Mouse (Mus musculus) naive thymus-derived CD4-positive, alpha-beta T cell, adult 2 months (primary cell): ENCODE data around the gene Rin1.

Source experiments
- DNase-seq: peaks from one replicate; pipeline ENCODE4 v3.0.0-alpha.2; 2011; ENCODE audit warnings: low read depth

The Rin1 gene

DNA sequence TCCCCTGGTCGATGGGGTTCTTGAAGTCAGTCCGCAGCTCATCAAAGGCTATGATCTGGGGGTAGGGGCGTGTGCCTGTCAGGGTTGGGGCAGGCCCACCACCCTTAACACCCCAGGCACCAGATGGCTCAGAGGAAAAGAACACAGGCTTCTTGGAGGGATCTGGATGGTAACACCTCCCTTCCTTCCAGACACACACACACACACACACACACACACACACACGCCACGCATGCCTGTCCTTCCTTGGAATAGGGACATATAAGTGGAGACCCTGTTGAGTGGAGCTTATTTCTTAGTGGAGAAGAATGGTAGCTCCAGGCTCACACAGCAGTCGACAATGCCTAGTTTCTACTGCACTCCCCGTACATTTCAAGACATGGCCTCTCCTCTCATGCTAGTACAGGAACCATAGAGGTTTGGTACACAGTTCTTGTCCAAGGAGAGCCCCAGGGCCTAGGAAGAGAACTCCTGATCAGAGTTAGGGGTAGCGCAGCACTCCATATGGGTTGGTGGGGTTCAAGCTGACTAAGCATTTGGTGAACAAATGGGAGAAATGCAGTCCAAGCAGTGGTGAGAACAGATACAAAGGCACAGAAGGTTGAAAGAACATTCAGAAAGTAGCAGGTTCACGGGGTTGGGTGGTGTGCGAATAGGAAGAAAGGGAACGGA lies 44.6 kb downstream of the Rin1 start:
- no peak for DNase-seq

- DNase-seq, result no peak
Observed at GRCm38 (mm10) chr19:5095887-5096474, 45.7 kb downstream of the Rin1 start.

- DNase-seq, result no peak
Observed at GRCm38 (mm10) chr19:5097521-5098362, 47.5 kb downstream of the Rin1 start.

GRCm38 (mm10) chr19:5098363-5099143 lies 48.3 kb downstream of the Rin1 start, which contains the start of gene Cnih2:
Cnih2 (minus strand) TSS chr19:5098521.
- DNase-seq, result peak; percentile 64

GRCm38 (mm10) chr19:5106074-5106473 lies 55.8 kb downstream of the Rin1 start:
- DNase-seq, result peak; percentile 46
